Mouse (Mus musculus) stomach, postnatal 0 days (tissue): ENCODE data around the gene Ddrgk1.

Source experiments
- CTCF ChIP-seq: IDR thresholded peaks from 2 replicates; pipeline ENCODE4 v1.5.1; 2016; ENCODE audit warnings: antibody characterized with exemption, low read depth, mild to moderate bottlenecking, moderate library complexity
- EP300 ChIP-seq: optimal IDR thresholded peaks from 2 replicates; pipeline ENCODE3; 2016; ENCODE audit warnings: antibody characterized with exemption

GRCm38 (mm10) chr2:130681531-130681930 is 17.1 kb upstream of the Ddrgk1 start:
- no peak for TF ChIP-seq CTCF
- TF ChIP-seq EP300: no peak
